Mouse (Mus musculus) ovary, postnatal 14 days (tissue): ENCODE results near the gene Atp6v0e.
A peak's percentile ranks its signal among the peaks of the same experiment; 100 is the strongest.

Source experiments
- DNase-seq: peaks from one replicate; pipeline ENCODE4 v3.0.0; 2022; ENCODE audit warnings: low spot score

Atp6v0e gene

DNA sequence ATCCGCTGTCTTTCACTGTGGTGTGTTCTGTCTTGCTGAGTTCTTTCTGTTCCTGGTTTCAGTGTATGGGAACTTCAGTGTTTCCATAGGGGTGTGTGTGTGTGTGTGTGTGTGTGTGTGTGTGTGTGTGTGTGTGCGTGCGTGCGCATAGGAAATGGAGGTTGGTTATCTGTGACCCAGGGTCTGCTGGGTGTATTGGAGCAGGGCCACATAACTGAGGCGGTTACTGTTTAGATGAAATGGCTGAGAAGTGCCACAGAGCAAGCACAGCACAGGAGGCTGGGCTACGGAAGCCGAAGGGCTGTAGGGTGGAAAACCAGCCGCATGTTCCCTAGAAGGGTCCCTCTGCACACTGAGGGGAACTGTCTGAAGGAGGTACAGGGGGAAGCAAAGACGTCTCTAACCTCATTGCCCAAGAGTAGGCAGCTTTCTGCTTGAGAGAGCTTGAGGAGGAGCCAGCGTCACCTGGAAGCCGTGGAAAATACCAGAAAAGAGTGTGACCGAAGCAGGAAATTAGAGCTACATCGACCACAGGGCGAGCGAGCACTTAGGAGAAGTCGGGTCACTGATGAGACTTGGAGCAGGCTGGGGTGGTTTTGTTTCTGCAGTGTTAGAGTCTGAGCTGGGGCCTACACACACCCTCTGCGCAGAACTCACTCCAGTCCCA, 23.4 kb downstream of the Atp6v0e start:
- no peak for DNase-seq

DNA sequence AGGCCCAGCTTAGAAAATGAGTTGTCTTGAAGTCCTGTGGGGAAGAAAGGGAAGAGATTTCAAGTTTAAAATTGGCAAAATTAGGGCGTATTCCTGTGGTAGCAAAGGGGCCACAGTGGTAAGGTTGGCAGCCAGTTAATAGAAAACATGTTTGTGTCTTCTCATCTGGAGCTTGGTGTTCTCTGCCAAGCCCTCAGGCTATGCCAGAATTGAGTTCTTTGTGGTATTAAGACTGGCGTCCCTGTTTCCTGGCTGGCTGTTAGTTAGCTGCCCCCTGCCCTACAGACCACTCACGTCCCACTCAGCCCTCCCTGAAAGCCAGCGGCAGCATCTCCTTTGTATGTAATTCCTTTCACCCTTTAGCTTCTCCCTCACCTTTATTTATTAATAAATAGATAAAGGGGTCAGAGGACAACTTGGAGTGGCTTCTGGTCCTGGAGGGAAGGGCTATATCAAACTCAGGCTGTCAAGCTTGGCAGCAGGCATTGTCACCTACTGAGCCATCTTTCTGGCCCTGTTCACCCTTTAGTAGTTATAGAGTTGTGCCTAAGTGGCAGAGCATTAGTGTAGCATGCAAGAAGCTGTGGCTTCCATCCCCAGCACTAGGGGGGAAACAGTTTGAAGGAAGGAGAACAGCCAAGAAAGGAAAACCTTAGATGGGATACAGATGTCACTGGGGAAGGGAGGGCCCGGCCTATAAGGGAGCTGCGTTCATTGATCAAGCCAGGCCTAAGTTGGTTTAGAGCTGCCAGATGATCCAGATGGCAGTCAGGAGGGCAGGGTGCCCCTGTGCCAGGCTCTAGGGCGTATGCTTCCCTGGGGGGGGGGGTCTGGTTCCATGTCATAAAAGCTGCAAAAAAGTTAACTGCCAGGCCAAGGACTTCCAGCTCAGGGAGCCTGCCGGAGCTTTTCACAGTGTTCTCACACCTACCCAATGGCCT, 26.0 kb downstream of the Atp6v0e start:
- DNase-seq: no peak

DNA sequence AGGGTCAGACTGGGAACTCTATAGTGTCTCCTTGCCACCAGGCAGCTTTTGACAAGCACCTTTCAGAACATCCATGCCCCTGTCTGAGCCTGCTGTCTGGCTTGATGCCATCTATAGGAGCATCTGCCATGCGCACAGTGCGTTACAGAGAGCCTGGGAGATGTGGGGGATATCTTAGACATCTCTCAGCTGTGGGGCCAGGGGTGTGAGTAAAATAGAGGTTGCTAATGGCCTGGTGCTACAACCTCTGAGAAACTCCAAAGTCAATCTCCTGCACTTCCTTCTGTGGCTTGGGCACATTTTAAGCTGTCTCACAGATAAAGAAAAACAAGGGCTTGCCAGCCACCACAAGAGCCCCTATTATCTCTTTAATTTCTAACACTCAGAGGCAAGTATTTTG, 26.8 kb downstream of the Atp6v0e start:
- DNase-seq: no peak

DNA sequence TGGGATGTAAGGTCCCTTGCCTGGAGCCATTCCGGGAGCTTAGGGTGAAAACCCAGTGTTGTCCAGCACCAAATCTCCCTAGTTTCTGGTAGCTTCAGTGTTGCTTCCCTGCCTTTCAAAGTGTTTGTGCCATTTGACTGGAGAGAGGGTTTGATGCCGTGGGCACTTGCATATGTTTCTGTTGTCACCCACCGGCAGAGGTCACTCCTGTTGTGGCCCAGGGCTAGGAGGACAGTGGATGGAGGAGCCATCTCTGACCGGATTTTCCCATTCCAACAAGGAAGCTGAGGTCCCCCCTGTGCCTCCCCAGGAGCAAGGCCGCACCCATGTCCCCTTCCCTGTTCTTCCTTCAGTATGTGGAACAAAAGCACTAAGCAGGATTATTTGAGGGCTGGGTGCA, 27.2 kb downstream of the Atp6v0e start:
- DNase-seq: no peak

DNA sequence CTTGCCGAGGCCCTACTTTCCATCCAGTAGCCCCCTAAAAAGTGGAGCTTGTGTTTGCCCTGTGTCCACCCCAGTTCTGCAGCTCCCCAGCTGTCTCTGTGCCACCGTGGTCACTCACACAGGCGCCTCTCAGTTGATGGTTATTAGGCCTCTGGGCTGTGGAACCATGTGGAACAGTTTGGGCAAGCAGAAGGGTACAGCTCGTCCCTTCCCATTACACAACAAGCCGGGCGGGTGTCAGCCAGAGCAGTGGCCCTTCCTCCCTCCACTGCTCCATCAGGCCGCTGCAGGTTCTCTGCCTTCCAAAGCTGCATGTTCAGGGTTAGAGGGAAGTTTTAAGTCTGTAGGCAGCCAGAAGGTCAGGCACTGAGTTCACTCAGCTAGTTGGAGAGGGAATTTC, 28.1 kb downstream of the Atp6v0e start:
- DNase-seq: no peak

DNA sequence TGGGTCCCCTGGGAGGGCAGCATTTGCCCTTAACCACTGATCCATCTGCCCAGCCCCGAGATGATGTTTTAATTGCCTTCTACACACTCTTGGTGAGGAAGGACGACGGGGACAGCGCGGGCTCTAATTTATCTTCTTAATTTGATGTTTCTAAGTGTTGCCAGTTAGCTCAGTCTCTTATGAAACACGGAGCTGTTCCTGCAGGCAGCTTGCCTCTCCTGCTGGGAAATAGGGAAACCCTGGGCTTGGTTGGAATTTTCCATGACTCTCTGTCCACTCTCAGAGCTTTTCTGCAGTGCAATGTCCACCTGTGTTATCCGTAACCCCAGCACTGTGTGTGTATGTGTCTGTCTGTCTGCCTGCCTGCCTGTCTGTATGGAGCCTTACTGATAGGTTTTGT, 30.4 kb downstream of the Atp6v0e start:
- no peak for DNase-seq

DNA sequence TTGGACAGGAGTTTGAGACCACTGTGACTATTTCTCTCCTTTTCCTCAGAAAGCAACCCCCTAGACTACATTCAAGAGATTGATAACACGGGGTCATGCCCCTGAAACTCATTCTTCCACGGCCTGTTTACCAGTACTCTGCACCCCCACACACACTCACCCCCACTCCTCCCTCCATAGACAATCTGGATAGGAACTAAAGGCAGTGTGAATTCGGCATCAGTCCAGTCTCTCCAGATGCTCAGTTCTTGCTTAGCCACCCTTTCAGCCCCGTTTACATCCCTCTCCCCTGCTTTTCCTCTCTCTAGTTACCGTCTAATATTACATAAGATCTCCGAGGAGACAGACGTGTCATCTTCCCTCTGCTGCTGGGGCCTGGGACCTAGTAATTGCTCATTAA, 31.1 kb downstream of the Atp6v0e start:
- no peak for DNase-seq

DNA sequence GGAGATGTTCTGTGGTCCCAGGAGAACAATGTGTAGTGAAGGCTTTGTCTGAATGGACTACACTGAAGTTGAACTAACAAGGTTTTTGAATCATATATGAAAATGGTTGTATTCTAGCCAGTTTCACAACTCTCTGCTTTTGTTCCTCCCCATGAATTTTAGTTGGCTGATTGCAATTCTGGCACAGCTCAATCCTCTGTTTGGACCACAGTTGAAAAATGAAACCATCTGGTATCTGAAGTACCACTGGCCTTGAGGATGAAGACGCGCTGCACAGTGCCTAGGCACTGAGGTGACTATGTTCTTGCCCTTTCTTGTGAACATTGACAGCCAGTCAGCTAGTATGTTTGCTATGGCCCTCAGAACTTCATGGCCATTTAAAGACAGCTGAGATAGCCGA, 32.2 kb downstream of the Atp6v0e start:
- no peak for DNase-seq

DNA sequence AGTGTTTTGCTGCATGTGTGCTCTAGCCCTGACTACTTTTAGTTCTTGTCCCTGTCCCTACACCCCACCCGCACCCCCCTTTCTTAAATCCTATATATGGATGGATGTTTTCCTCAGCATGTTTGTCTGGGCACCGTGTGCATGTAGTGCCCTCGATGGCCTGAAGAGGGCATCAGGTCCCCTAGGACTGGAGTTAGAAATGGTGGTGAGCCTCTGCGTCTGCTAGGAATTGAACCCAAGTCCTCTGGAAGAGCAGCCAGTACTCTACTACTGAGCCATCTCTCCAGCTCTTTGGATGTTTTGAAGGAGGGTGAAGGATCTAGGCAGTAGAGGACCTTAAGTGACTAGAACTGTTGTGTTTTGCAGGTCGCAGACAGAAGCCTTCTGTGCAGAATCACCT, 35.8 kb downstream of the Atp6v0e start:
- DNase-seq: no peak

DNA sequence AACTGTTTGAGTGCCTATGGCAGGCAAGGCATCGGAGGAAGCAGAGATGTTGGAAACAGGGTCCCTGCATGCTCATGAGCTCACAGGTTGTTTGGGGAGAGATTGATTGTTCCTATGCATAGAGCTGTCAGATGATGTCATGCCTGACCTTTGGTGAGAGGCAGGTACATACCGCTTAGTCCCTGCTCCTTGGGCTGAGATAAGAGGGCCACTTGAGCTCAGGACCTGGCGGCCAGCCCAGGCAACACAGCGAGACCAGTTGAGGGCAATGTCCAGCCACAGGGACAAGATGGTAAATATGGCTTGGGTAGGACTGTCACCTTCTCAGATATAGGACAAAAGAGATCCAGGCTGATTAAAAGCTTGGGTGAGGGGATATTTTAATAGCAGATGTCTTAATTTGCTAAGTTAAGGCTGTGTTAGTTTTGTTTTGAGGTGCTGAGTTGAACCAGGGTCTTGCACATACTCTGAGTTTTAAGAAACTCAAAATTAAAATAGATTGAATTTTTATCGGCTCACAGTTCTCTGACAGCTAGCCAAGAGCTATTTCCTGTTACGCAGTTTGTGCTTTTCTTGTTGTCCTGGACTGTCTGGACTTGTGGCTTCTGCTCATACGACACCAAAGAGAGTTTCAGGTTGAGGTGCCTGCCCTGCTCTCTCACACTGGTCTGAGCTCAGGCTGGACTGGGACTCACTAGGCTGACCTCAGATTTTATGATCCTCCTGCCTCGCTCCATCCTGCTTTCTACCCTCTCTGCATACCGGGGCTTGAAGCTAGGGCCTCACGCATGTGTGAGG, 37.0 kb downstream of the Atp6v0e start:
- no peak for DNase-seq

DNA sequence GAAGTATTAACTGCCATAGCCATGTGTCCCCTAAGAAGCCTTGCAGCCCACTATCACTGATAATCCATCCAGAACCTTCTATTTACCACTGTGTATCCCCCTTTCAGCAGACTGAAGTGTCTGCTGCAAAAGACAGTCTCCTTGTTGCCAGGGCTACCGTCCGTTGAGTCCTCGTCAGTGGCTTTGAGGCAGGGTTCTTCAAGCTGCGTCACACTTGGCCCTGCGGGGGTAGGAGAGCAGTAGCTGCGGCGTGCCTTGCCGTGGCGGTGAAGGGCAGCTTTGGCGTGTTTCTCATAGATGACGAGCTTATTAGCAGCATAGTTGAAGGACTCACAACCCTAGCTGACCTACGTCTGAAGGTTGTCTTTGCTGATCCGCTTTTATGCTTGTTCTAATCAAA, 38.5 kb downstream of the Atp6v0e start:
- no peak for DNase-seq

DNA sequence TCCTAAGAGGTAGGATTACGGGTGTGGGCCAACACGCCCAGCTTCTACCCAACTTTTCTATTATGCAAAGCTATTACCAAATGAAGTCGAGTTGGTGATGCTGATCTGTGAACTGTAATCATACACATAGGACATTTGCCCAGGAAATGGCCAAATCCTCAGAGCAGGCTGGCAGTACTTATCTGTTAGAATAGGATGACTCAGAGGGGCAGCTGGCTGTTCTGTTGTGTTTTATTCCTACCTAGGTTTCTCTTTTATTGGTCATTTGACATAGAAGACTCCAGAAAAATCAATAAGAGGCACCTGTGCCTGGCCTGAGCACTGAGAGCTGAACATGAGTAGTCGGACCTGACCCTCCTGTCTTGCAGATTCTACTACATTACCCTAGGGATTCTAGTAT, 39.6 kb downstream of the Atp6v0e start:
- no peak for DNase-seq

DNA sequence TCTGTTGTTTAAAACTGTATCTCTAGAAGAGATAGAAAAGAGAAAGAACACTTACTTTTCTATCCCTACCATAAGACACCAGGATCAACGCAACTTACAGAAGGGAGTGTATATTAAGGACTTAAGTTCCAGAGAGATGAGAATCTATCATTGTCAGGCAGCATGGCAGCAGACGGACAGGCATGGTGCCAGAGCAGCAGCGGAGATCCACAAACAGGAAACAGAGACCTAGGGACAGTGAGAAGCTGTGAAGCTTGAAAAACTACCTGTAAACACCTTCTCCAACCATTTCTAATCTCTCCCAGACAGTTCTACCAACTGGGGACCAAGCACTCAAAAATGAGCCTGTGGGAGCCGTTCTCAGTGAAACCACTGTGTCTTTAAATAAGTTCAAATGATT, 40.6 kb downstream of the Atp6v0e start:
- no peak for DNase-seq

DNA sequence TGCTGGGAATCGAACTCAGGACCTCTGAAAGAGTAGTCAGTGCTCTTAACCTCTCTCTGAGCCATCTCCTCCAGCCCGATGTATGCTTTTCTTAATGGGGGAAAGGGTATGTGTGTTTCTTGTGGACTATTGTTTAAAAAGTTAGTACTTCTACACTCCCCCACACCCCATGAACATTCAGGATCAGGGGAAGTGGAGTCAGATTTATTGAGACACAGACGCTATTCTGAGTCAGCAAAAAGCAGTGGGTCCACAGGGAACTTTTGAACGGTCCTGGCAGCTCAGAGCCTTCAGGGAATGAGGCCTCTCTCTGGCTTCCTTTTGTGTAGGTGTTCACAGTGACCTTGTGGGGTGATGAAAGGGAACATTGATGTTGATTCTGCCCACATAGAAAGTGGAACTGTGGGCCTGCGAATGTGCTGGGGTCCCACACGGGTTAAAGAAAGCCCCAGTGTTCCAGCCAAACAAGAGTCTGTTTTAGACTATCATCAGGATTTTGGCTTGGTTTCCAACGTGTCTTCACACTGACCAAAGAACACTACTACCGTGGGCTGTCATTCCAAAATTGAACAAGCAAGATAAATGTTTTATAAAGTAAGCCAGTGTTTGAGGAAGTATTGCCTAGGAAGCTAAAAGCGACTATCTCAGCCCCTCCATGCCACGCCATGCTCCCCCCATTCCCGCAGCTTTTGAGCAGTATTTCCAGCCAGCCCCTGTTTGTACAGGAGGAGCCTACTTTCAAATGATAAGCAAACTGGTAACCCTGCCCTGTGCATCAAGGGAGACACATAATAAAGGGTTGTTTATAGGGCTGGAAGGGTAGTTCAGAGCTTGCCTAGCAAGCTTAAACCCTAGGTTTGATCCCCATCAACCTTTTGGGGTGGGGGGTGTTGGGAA, 42.7 kb downstream of the Atp6v0e start:
- no peak for DNase-seq

DNA sequence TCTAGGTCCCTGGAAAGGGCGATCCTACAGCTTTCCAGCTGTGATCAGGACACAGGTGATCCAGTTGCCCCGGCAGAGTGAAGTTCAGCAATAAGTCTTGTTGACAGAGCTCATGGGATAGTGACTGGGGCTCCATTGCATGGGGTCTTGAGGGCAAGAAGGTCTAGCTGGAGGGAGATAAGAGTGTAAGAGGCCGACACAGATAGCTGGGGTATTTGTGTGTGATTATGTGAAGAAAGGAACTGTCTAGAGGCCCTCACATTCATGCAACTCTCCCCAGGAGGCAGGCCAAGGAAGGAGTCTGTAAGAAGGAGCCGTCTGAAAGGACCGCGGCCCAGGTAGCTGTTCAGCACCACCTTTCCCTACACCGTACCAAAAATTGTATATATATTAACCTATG, 44.0 kb downstream of the Atp6v0e start:
- DNase-seq: no peak

DNA sequence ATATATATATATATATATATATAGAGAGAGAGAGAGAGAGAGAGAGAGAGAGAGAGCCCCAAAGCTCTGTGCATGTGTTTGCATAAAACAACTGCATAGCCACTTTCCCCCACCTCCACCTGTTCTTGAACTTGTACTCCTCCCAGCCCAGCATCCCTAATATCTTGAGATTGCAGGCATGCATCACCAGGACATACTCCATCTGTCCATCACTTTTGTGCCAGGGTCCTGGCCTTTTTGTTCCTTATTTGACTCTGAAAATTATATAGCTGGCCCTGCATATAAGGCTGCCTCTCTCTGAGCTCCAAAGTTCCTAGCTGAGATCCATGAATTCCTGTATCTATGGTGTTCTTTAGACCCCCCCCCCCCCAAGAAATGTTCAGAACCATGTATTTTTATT, 45.5 kb downstream of the Atp6v0e start:
- no peak for DNase-seq

DNA sequence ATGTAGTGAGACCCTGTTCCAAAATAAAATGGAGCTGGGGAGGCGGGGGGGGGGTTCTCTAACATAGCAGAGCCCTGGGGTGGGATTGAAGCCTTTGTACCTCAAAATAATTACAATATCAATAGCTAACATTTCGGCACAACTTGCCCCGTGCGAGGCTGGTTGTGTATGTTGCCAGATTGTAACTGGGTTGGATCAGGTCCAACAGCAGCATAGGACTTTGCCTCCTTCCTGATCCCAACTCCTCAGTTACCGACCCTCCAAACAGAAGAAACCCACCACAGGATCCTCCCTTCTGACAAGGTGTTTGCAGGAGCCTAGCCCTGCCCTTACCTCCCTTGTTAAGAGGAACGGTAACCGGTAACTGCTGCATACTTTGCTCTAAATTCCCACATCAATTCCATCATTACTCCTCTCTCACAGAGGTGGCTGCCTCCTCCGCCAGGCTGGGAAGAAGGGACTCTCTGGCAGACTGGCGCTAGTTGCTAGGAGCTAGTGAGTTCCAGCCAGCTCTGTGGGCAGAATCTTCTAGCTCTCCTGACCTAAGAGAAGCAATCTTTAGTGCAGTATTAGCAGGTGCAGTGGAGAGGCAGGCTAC, 46.1 kb downstream of the Atp6v0e start:
- DNase-seq: no peak

DNA sequence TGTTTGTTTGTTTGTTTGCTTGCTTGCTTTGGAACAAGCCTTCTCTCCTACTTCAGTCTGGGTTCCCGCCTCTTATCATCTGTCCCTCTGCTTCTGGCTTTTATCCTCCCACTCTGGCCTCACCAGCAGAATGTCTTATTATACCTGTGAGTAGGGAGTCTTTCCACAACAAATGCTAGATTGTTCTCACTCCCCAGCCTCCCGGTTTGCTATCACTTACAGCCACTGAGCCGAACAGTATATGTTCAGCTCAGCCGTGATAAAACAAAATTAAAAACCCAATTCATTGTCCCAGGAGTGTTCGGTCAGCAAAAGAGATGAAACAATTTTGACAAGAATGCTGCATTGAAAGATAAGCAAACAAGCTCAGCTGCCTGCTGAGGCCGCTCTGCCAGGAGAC, 47.0 kb downstream of the Atp6v0e start:
- no peak for DNase-seq

DNA sequence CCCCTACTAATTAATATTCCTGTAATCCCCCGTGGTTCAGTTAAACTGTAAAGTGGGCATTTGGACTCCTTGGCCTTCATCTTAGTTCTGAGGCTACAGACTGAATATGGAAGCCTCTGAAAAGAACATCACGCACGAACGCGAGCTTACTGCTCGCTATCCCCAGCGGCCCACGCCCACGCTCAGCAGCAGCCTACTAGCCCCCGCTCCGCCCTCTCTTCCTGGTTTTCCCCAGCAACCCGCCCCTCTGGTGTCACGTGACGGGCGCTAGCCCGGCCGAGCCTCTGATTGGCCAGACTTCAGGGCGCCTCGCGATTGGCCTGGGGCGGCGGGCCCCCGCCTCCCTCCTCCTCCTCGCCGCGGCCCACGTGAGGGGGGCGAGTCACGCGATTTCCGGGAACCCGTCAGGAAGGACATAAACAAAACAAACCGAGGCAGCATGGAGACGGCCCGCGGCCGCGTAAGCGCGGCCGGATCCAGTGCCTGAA, 52.3 kb downstream of the Atp6v0e start, which contains the start of gene Crebrf:
Gene Crebrf, plus strand, starts transcription at position 380 of the 488 bp plus-strand sequence.
- peak; percentile 96 for DNase-seq

DNA sequence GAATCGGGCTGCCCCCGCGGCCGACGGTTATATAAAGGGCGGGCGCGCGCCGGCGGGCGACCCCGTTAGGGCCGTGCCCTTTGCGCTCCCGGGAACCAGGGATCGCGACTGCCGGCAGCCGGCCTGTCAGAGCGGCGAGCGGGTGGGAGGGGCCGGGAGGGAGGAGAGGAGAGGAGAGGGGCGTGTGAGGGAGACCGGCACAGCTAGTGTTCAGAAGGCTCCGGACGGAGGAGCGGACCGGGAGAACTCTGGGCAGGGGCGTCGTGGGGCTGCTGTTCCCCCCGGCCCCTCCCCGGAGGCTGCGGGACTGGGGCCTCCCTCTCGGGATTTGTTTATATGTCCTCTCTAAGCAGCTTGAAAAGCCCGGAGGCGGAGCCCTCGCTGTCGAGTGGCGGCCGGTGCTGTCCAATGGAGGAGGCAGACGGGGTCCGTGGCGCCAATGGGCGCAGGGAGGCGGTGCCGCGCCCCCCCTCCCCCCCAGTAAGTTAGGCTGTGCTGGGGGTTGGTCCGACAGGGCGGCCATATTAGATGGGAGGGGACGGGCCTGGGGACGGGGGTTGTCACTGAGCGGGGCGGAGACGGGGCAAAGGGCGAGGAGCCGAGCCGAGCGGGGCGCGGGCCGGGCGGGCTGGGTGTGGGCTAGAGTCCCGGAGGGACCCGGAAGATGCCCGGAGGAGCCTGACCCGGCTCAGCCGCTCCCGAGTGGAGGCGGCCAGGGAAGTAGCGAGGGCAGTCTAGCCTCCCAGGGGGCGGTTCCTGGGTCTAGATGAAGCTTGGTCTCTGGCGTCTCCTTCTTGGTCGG, 53.1 kb downstream of the Atp6v0e start:
- peak; percentile 85 for DNase-seq
